Mouse (Mus musculus): ENCODE results near the gene Batf3. TPM values are rescaled to one million over a fixed set of nuclear protein-coding genes. Genes with fewer than 3 reads are reported as not detected.

The Batf3 gene
- 10.7 and 12.5 TPM in 2 replicates for polyA plus RNA-seq (2014; fragmentation: Nextera tagmentation; extraction: Ambion mirVana)

- Histone ChIP-seq H3K4me1 (replicated peaks; ENCODE audit: control insufficient read depth, insufficient read depth, low read length) (peaks cover 9% of the 10 kb centered on the region), H3K4me3 (ENCODE audit: low read depth, low read length) (peak within 1 kb of the TSS; percentile 60), H3K9me3 (ENCODE audit: control insufficient read depth, low read length) (no peaks in the 10 kb centered on the region; the same call in 1 of the 2 replicates), H3K36me3 (ENCODE audit: control insufficient read depth, insufficient read depth, low read length) (no peaks in the 10 kb centered on the region), H3K9ac (ENCODE audit: low read length) (peak within 1 kb of the TSS; percentile 51), H3K4me2 (ENCODE audit: low read length) (peak within 1 kb of the TSS; percentile 99), H3K27me3 (replicated peaks; ENCODE audit: control insufficient read depth, insufficient read depth, low read length) (0 out of 2 replicates have a peak, but pooled peaks cover 3% of the 10 kb centered on the region), H3K27ac (ENCODE audit: low read depth) (no peak within 1 kb of the TSS)
- peak; percentile 80 for ATAC-seq (replicated peaks; ENCODE audit: low FRiP score, low TSS enrichment, low read depth)
- WGBS = under 1% methylated on average over 83 of the region's 95 CpGs
- DNase-seq (ENCODE audit: low spot score) = peak; percentile 75
Observed at GRCm38 (mm10) chr1:191097802-191098747, at the start of gene Batf3. Gene Batf3 (plus strand): TSS chr1:191097847.

GRCm38 (mm10) chr1:191053555-191053954, 44.1 kb upstream of the Batf3 start:
- Histone ChIP-seq H3K4me1 (replicated peaks; ENCODE audit: control insufficient read depth, insufficient read depth, low read length) (no peaks in the 10 kb centered on the region), H3K27me3 (replicated peaks; ENCODE audit: control insufficient read depth, insufficient read depth, low read length) (no peaks in the 10 kb centered on the region), H3K9ac (ENCODE audit: low read length) (no peak overlapping the region), H3K36me3 (ENCODE audit: control insufficient read depth, insufficient read depth, low read length) (no peaks in the 10 kb centered on the region), H3K4me2 (ENCODE audit: low read length) (no peak overlapping the region), H3K27ac (ENCODE audit: low read depth) (no peak overlapping the region), H3K4me3 (ENCODE audit: low read depth, low read length) (no peak overlapping the region), H3K9me3 (ENCODE audit: control insufficient read depth, low read length) (no peaks in the 10 kb centered on the region)
- DNase-seq (ENCODE audit: low spot score) = no peak
- ATAC-seq (replicated peaks; ENCODE audit: low FRiP score, low TSS enrichment, low read depth) = no peak
- 76% methylated on average over 3 of the region's 3 CpGs for WGBS

- ATAC-seq (replicated peaks; ENCODE audit: low FRiP score, low TSS enrichment, low read depth) (no peak), DNase-seq (ENCODE audit: low spot score) (no peak)
- no peak overlapping the region for H3K4me2 ChIP-seq (ENCODE audit: low read length)
- H3K36me3 ChIP-seq (ENCODE audit: control insufficient read depth, insufficient read depth, low read length) = no peaks in the 10 kb centered on the region
- H3K4me1 ChIP-seq (replicated peaks; ENCODE audit: control insufficient read depth, insufficient read depth, low read length) = no peaks in the 10 kb centered on the region
- no peak overlapping the region for H3K9ac ChIP-seq (ENCODE audit: low read length)
- no peak overlapping the region for H3K4me3 ChIP-seq (ENCODE audit: low read depth, low read length)
- H3K27ac ChIP-seq (ENCODE audit: low read depth) = no peak overlapping the region
- WGBS = 75% methylated on average over 8 of the region's 8 CpGs
- no peaks in the 10 kb centered on the region for H3K27me3 ChIP-seq (replicated peaks; ENCODE audit: control insufficient read depth, insufficient read depth, low read length)
- no peaks in the 10 kb centered on the region for H3K9me3 ChIP-seq (ENCODE audit: control insufficient read depth, low read length)
Observed at GRCm38 (mm10) chr1:191054870-191055532, 42.6 kb upstream of the Batf3 start.

GRCm38 (mm10) chr1:191055533-191055873, 42.1 kb upstream of the Batf3 start:
- 68% methylated on average over 2 of the region's 2 CpGs for WGBS
- no peak for DNase-seq (ENCODE audit: low spot score)
- H3K27me3 ChIP-seq (replicated peaks; ENCODE audit: control insufficient read depth, insufficient read depth, low read length) = no peaks in the 10 kb centered on the region
- no peaks in the 10 kb centered on the region for H3K4me1 ChIP-seq (replicated peaks; ENCODE audit: control insufficient read depth, insufficient read depth, low read length)
- H3K9me3 ChIP-seq (ENCODE audit: control insufficient read depth, low read length) = no peaks in the 10 kb centered on the region
- no peak overlapping the region for H3K4me3 ChIP-seq (ENCODE audit: low read depth, low read length)
- no peak for ATAC-seq (replicated peaks; ENCODE audit: low FRiP score, low TSS enrichment, low read depth)
- H3K9ac ChIP-seq (ENCODE audit: low read length) = no peak overlapping the region
- H3K27ac ChIP-seq (ENCODE audit: low read depth) = no peak overlapping the region
- H3K36me3 ChIP-seq (ENCODE audit: control insufficient read depth, insufficient read depth, low read length) = no peaks in the 10 kb centered on the region
- no peak overlapping the region for H3K4me2 ChIP-seq (ENCODE audit: low read length)

- H3K9ac ChIP-seq (ENCODE audit: low read length) = no peak overlapping the region
- no peak overlapping the region for H3K27ac ChIP-seq (ENCODE audit: low read depth)
- H3K27me3 ChIP-seq (replicated peaks; ENCODE audit: control insufficient read depth, insufficient read depth, low read length) = no peaks in the 10 kb centered on the region
- H3K4me1 ChIP-seq (replicated peaks; ENCODE audit: control insufficient read depth, insufficient read depth, low read length) = peaks cover 5% of the 10 kb centered on the region; the same call in 1 of the 2 replicates
- H3K36me3 ChIP-seq (ENCODE audit: control insufficient read depth, insufficient read depth, low read length) = no peaks in the 10 kb centered on the region
- ATAC-seq (replicated peaks; ENCODE audit: low FRiP score, low TSS enrichment, low read depth) = no peak
- H3K9me3 ChIP-seq (ENCODE audit: control insufficient read depth, low read length) = no peaks in the 10 kb centered on the region
- no peak overlapping the region for H3K4me2 ChIP-seq (ENCODE audit: low read length)
- 72% methylated on average over 3 of the region's 3 CpGs for WGBS
- no peak for DNase-seq (ENCODE audit: low spot score)
- no peak overlapping the region for H3K4me3 ChIP-seq (ENCODE audit: low read depth, low read length)
Observed at GRCm38 (mm10) chr1:191057461-191057860, 40.2 kb upstream of the Batf3 start.

- H3K4me2 ChIP-seq (ENCODE audit: low read length) = peak overlapping the region; percentile 84
- peak overlapping the region; percentile 78 for H3K9ac ChIP-seq (ENCODE audit: low read length)
- H3K4me3 ChIP-seq (ENCODE audit: low read depth, low read length) = peak overlapping the region; percentile 94
- WGBS = 5% methylated on average over 15 of the region's 15 CpGs
- H3K36me3 ChIP-seq (ENCODE audit: control insufficient read depth, insufficient read depth, low read length) = peaks cover 16% of the 10 kb centered on the region
- H3K4me1 ChIP-seq (replicated peaks; ENCODE audit: control insufficient read depth, insufficient read depth, low read length) = peaks cover 13% of the 10 kb centered on the region
- no peak; the same call in 1 of the 2 replicates for ATAC-seq (replicated peaks; ENCODE audit: low FRiP score, low TSS enrichment, low read depth)
- no peaks in the 10 kb centered on the region for H3K27me3 ChIP-seq (replicated peaks; ENCODE audit: control insufficient read depth, insufficient read depth, low read length)
- DNase-seq (ENCODE audit: low spot score) = no peak
- H3K9me3 ChIP-seq (ENCODE audit: control insufficient read depth, low read length) = no peaks in the 10 kb centered on the region
- peak overlapping the region; percentile 23; the same call in 1 of the 2 replicates for H3K27ac ChIP-seq (ENCODE audit: low read depth)
Observed at GRCm38 (mm10) chr1:191062241-191062780, 35.3 kb upstream of the Batf3 start.

GRCm38 (mm10) chr1:191062781-191063485, 34.7 kb upstream of the Batf3 start, which contains the start of the genes Tatdn3 and Nsl1:
Gene Tatdn3 (minus strand): TSS chr1:191062932.
Gene Nsl1 (plus strand): TSS chr1:191063012.
- peak within 1 kb of the TSS; percentile 84 for H3K4me2 ChIP-seq (ENCODE audit: low read length)
- no peaks in the 10 kb centered on the region for H3K27me3 ChIP-seq (replicated peaks; ENCODE audit: control insufficient read depth, insufficient read depth, low read length)
- no peaks in the 10 kb centered on the region for H3K9me3 ChIP-seq (ENCODE audit: control insufficient read depth, low read length)
- WGBS = under 1% methylated on average over 56 of the region's 56 CpGs
- peak within 1 kb of the TSS; percentile 78 for H3K9ac ChIP-seq (ENCODE audit: low read length)
- peak within 1 kb of the TSS; percentile 94 for H3K4me3 ChIP-seq (ENCODE audit: low read depth, low read length)
- ATAC-seq (replicated peaks; ENCODE audit: low FRiP score, low TSS enrichment, low read depth) (peak; percentile 91), DNase-seq (ENCODE audit: low spot score) (peak; percentile 99)
- peaks cover 13% of the 10 kb centered on the region for H3K4me1 ChIP-seq (replicated peaks; ENCODE audit: control insufficient read depth, insufficient read depth, low read length)
- H3K36me3 ChIP-seq (ENCODE audit: control insufficient read depth, insufficient read depth, low read length) = peaks cover 22% of the 10 kb centered on the region
- H3K27ac ChIP-seq (ENCODE audit: low read depth) = peak within 1 kb of the TSS; percentile 23; the same call in 1 of the 2 replicates

GRCm38 (mm10) chr1:191063700-191064099, 33.9 kb upstream of the Batf3 start:
- Histone ChIP-seq H3K27ac (ENCODE audit: low read depth) (no peak overlapping the region), H3K36me3 (ENCODE audit: control insufficient read depth, insufficient read depth, low read length) (peaks cover 28% of the 10 kb centered on the region), H3K27me3 (replicated peaks; ENCODE audit: control insufficient read depth, insufficient read depth, low read length) (no peaks in the 10 kb centered on the region), H3K4me2 (ENCODE audit: low read length) (peak overlapping the region; percentile 84), H3K4me1 (replicated peaks; ENCODE audit: control insufficient read depth, insufficient read depth, low read length) (peaks cover 13% of the 10 kb centered on the region), H3K4me3 (ENCODE audit: low read depth, low read length) (peak overlapping the region; percentile 94), H3K9me3 (ENCODE audit: control insufficient read depth, low read length) (no peaks in the 10 kb centered on the region), H3K9ac (ENCODE audit: low read length) (peak overlapping the region; percentile 78)
- ATAC-seq (replicated peaks; ENCODE audit: low FRiP score, low TSS enrichment, low read depth) = no peak
- 62% methylated on average over 9 of the region's 9 CpGs for WGBS
- DNase-seq (ENCODE audit: low spot score) = no peak

All from intestine, embryonic 14.5 days (tissue).